Mouse (Mus musculus) neural tube, embryonic 14.5 days (tissue): ENCODE results near the gene Rtbdn. TPM values are rescaled to one million over a fixed set of nuclear protein-coding genes. Genes with fewer than 3 reads are reported as not detected.

ENCODE experiments used
- ATAC-seq: fragments of 200-750 bp; cut with Nextera tagmentation; 2 replicates; pipeline ENCODE4 v1.8.0; 2017; ENCODE audit warnings: low read depth, mild to moderate bottlenecking, moderate TSS enrichment, moderate library complexity
- H3K27ac ChIP-seq: fragments of 300-500 bp; sonication (generic); 2 replicates; pipeline ENCODE4 v1.5.1; 2014; ENCODE audit warnings: low read depth, mild to moderate bottlenecking, control low read depth, low read length, moderate library complexity, mixed read lengths
- H3K27me3 ChIP-seq: fragments of 300-500 bp; sonication (generic); 2 replicates; pipeline ENCODE4 v1.6.1; 2014; ENCODE audit warnings: low read length; ENCODE audit not compliant: control insufficient read depth, insufficient read depth
- H3K36me3 ChIP-seq: fragments of 300-500 bp; sonication (generic); 2 replicates; pipeline ENCODE4 v1.6.1; 2014; ENCODE audit warnings: low read length, mixed read lengths; ENCODE audit not compliant: control insufficient read depth, insufficient read depth
- H3K4me1 ChIP-seq: fragments of 300-500 bp; sonication (generic); 2 replicates; pipeline ENCODE4 v1.6.1; 2014; ENCODE audit warnings: low read length; ENCODE audit not compliant: control insufficient read depth, insufficient read depth
- H3K4me2 ChIP-seq: fragments of 300-500 bp; sonication (generic); 2 replicates; pipeline ENCODE4 v1.6.1; 2014; ENCODE audit warnings: mild to moderate bottlenecking, low read depth, low read length, control low read depth
- H3K4me3 ChIP-seq: fragments of 300-500 bp; sonication (generic); 2 replicates; pipeline ENCODE4 v1.5.1; 2014; ENCODE audit warnings: low read depth, low read length, control low read depth, mixed read lengths
- H3K9ac ChIP-seq: fragments of 300-500 bp; sonication (generic); replicated peaks from 2 replicates; pipeline ENCODE4 v1.6.1; 2014; ENCODE audit warnings: low read depth, mild to moderate bottlenecking, control low read depth, low read length, mixed read lengths
- H3K9me3 ChIP-seq: fragments of 300-500 bp; sonication (generic); 2 replicates; pipeline ENCODE4 v1.6.1; 2016; ENCODE audit warnings: low read length; ENCODE audit not compliant: control insufficient read depth
- WGBS: fragments of 180-500 bp; shearing (Covaris S2); extraction: QIAGEN DNeasy Blood & Tissue Kit; methylation state at CpG from one replicate; pipeline ENCODE4 v1.1.7; 2014; 5-methylcytosine and 5-hydroxymethylcytosine counted together
- polyA plus RNA-seq: library from polyadenylated mRNA; unstranded; fragments of >200 nt; fragmentation: Nextera tagmentation; extraction: Ambion mirVana; gene quantifications from 2 replicates; pipeline ENCODE4 v1.2.1, GENCODE M21; 2014

The Rtbdn gene
- polyA plus RNA-seq, 1 experiment from 2014 or later: 3.5 TPM

- Histone ChIP-seq H3K36me3 (peaks cover 2% of the 10 kb centered on the region; the same call in 1 of the 2 replicates), H3K9me3 (no peaks in the 10 kb centered on the region), H3K4me3 (peak within 1 kb of the TSS; percentile 50), H3K4me1 (peaks cover 42% of the 10 kb centered on the region), H3K9ac (peak within 1 kb of the TSS; percentile 64), H3K4me2 (peak within 1 kb of the TSS; percentile 100), H3K27ac (peak within 1 kb of the TSS; percentile 57), H3K27me3 (0 out of 2 replicates have a peak, but pooled peaks cover 4% of the 10 kb centered on the region)
- ATAC-seq: peak; percentile 52
- under 1% methylated on average over 63 of the region's 63 CpGs for WGBS
Measured at GRCm38 (mm10) chr8:84978248-84978940, 31.6 kb downstream of the Rtbdn start, which contains the start of gene Junb. Junb (minus strand) TSS chr8:84978718.

- Histone ChIP-seq H3K4me1 (peaks cover 41% of the 10 kb centered on the region), H3K4me2 (peak overlapping the region; percentile 100), H3K27me3 (0 out of 2 replicates have a peak, but pooled peaks cover 4% of the 10 kb centered on the region), H3K9ac (peak overlapping the region; percentile 17), H3K27ac (peak overlapping the region; percentile 22; the same call in 1 of the 2 replicates), H3K4me3 (peak overlapping the region; percentile 26), H3K36me3 (no peaks in the 10 kb centered on the region), H3K9me3 (no peaks in the 10 kb centered on the region)
- ATAC-seq: peak; percentile 14; the same call in 1 of the 2 replicates
- 1% methylated on average over 33 of the region's 42 CpGs for WGBS
Measured at GRCm38 (mm10) chr8:84979599-84980421, 33.0 kb downstream of the Rtbdn start.

GRCm38 (mm10) chr8:84980622-84981358 lies 34.0 kb downstream of the Rtbdn start:
- ATAC-seq: no peak
- Histone ChIP-seq H3K36me3 (no peaks in the 10 kb centered on the region), H3K4me1 (peaks cover 49% of the 10 kb centered on the region), H3K9me3 (no peaks in the 10 kb centered on the region), H3K27ac (no peak overlapping the region), H3K4me3 (no peak overlapping the region), H3K4me2 (no peak overlapping the region; the same call in 1 of the 2 replicates), H3K9ac (no peak overlapping the region), H3K27me3 (0 out of 2 replicates have a peak, but pooled peaks cover 4% of the 10 kb centered on the region)
- WGBS: 32% methylated on average over 11 of the region's 11 CpGs

GRCm38 (mm10) chr8:84981644-84982498 lies 35.1 kb downstream of the Rtbdn start:
- no peak overlapping the region for H3K4me3 ChIP-seq
- WGBS: 81% methylated on average over 15 of the region's 15 CpGs
- H3K36me3 ChIP-seq: no peaks in the 10 kb centered on the region
- H3K4me2 ChIP-seq: no peak overlapping the region
- no peaks in the 10 kb centered on the region for H3K9me3 ChIP-seq
- H3K9ac ChIP-seq: no peak overlapping the region
- no peak overlapping the region for H3K27ac ChIP-seq
- peaks cover 40% of the 10 kb centered on the region for H3K4me1 ChIP-seq
- no peak for ATAC-seq
- H3K27me3 ChIP-seq: 0 out of 2 replicates have a peak, but pooled peaks cover 4% of the 10 kb centered on the region

GRCm38 (mm10) chr8:84982499-84983011 lies 35.8 kb downstream of the Rtbdn start:
- Histone ChIP-seq H3K27ac (no peak overlapping the region), H3K36me3 (no peaks in the 10 kb centered on the region), H3K4me3 (no peak overlapping the region), H3K4me2 (no peak overlapping the region), H3K27me3 (0 out of 2 replicates have a peak, but pooled peaks cover 3% of the 10 kb centered on the region), H3K9ac (no peak overlapping the region), H3K4me1 (peaks cover 34% of the 10 kb centered on the region), H3K9me3 (no peaks in the 10 kb centered on the region)
- ATAC-seq: no peak
- 68% methylated on average over 3 of the region's 3 CpGs for WGBS

- H3K9ac ChIP-seq: no peak overlapping the region
- H3K9me3 ChIP-seq: no peaks in the 10 kb centered on the region
- H3K36me3 ChIP-seq: no peaks in the 10 kb centered on the region
- WGBS: 7% methylated on average over 16 of the region's 16 CpGs
- ATAC-seq: no peak
- no peaks in the 10 kb centered on the region for H3K27me3 ChIP-seq
- peak overlapping the region; percentile 98; the same call in 1 of the 2 replicates for H3K4me2 ChIP-seq
- H3K4me1 ChIP-seq: peaks cover 23% of the 10 kb centered on the region
- H3K4me3 ChIP-seq: no peak overlapping the region
- no peak overlapping the region for H3K27ac ChIP-seq
Measured at GRCm38 (mm10) chr8:84984294-84985048, 37.7 kb downstream of the Rtbdn start.

GRCm38 (mm10) chr8:84985049-84985683 lies 38.4 kb downstream of the Rtbdn start:
- H3K27me3 ChIP-seq: no peaks in the 10 kb centered on the region
- peak overlapping the region; percentile 39 for H3K4me3 ChIP-seq
- no peak overlapping the region for H3K27ac ChIP-seq
- WGBS: under 1% methylated on average over 23 of the region's 23 CpGs
- peak overlapping the region; percentile 98 for H3K4me2 ChIP-seq
- ATAC-seq: no peak
- no peaks in the 10 kb centered on the region for H3K9me3 ChIP-seq
- H3K9ac ChIP-seq: peak overlapping the region; percentile 56
- peaks cover 21% of the 10 kb centered on the region for H3K4me1 ChIP-seq
- H3K36me3 ChIP-seq: no peaks in the 10 kb centered on the region
